Mouse (Mus musculus) embryonic facial prominence, embryonic 12.5 days (tissue): ENCODE results near the gene D10Wsu102e. TPM values are rescaled to one million over a fixed set of nuclear protein-coding genes. Genes with fewer than 3 reads are reported as not detected.
"Not testable (repeated sequence)": the region's sequence is repeated elsewhere in the genome, so short reads cannot be mapped to it uniquely, and the experiment has no call there.

Experiments used
- ATAC-seq: fragments of 200-750 bp; cut with Nextera tagmentation; 2 replicates; pipeline ENCODE4 v1.8.0; 2017; ENCODE audit not compliant: insufficient number of reproducible peaks, insufficient read depth, low FRiP score, low TSS enrichment
- H3K27ac ChIP-seq: fragments of 300-500 bp; sonication (generic); 2 replicates; pipeline ENCODE4 v1.5.1; 2016; ENCODE audit warnings: mild to moderate bottlenecking
- H3K27me3 ChIP-seq: fragments of 300-500 bp; sonication (generic); 2 replicates; pipeline ENCODE4 v1.6.1; 2016; ENCODE audit warnings: mild to moderate bottlenecking, moderate library complexity
- H3K36me3 ChIP-seq: fragments of 300-500 bp; sonication (generic); 2 replicates; pipeline ENCODE4 v1.6.1; 2016; ENCODE audit warnings: mild to moderate bottlenecking
- H3K4me1 ChIP-seq: fragments of 300-500 bp; sonication (generic); 2 replicates; pipeline ENCODE4 v1.6.1; 2016
- H3K4me2 ChIP-seq: fragments of 300-500 bp; sonication (generic); replicated peaks from 2 replicates; pipeline ENCODE4 v1.6.1; 2016; ENCODE audit warnings: mild to moderate bottlenecking, moderate library complexity
- H3K4me3 ChIP-seq: fragments of 300-500 bp; sonication (generic); 2 replicates; pipeline ENCODE4 v1.5.1; 2016; ENCODE audit warnings: mild to moderate bottlenecking
- H3K9ac ChIP-seq: fragments of 300-500 bp; sonication (generic); 2 replicates; pipeline ENCODE4 v1.6.1; 2016; ENCODE audit warnings: mild to moderate bottlenecking, moderate library complexity
- H3K9me3 ChIP-seq: fragments of 300-500 bp; sonication (generic); 2 replicates; pipeline ENCODE4 v1.6.1; 2016; ENCODE audit warnings: mild to moderate bottlenecking, moderate library complexity
- WGBS: fragments of 180-500 bp; shearing (Covaris S2); methylation state at CpG from one replicate; pipeline ENCODE4 v1.1.7; 2016; 5-methylcytosine and 5-hydroxymethylcytosine counted together
- polyA plus RNA-seq: library from polyadenylated mRNA; unstranded; fragments of >200 nt; fragmentation: Nextera tagmentation; extraction: Ambion mirVana; gene quantifications from 2 replicates; pipeline ENCODE4 v1.2.1, GENCODE M21; 2016

D10Wsu102e gene
- polyA plus RNA-seq, 1 experiment from 2014 or later, result 0.96 TPM

GRCm38 (mm10) chr10:83520990-83521389 lies 161.0 kb downstream of the D10Wsu102e start:
- H3K4me3 ChIP-seq, result no peak overlapping the region
- no peaks in the 10 kb centered on the region for H3K36me3 ChIP-seq
- H3K4me2 ChIP-seq, result no peak overlapping the region
- WGBS, result 85% methylated on average over 4 of the region's 4 CpGs
- no peak for ATAC-seq
- H3K9me3 ChIP-seq, result no peaks in the 10 kb centered on the region
- H3K9ac ChIP-seq, result no peak overlapping the region
- no peaks in the 10 kb centered on the region for H3K27me3 ChIP-seq
- no peaks in the 10 kb centered on the region for H3K4me1 ChIP-seq
- no peak overlapping the region for H3K27ac ChIP-seq

- not testable (repeated sequence) for H3K4me3 ChIP-seq, H3K4me1 ChIP-seq, H3K9ac ChIP-seq, H3K36me3 ChIP-seq, H3K4me2 ChIP-seq, H3K27ac ChIP-seq, H3K9me3 ChIP-seq, ATAC-seq, H3K27me3 ChIP-seq
These were observed 164.2 kb downstream of the D10Wsu102e start for GRCm38 (mm10) chr10:83524238-83524637.

GRCm38 (mm10) chr10:83530384-83530967 lies 170.5 kb downstream of the D10Wsu102e start:
- Histone ChIP-seq H3K36me3 (no peaks in the 10 kb centered on the region), H3K27ac (no peak overlapping the region), H3K4me3 (no peak overlapping the region), H3K9me3 (no peaks in the 10 kb centered on the region), H3K9ac (no peak overlapping the region), H3K27me3 (0 out of 2 replicates have a peak, but pooled peaks cover 2% of the 10 kb centered on the region), H3K4me1 (0 out of 2 replicates have a peak, but pooled peaks cover 4% of the 10 kb centered on the region), H3K4me2 (no peak overlapping the region)
- 84% methylated on average over 6 of the region's 6 CpGs for WGBS
- no peak for ATAC-seq

GRCm38 (mm10) chr10:83533258-83533909 lies 173.4 kb downstream of the D10Wsu102e start:
- Histone ChIP-seq H3K9ac (peak overlapping the region; percentile 66), H3K4me1 (0 out of 2 replicates have a peak, but pooled peaks cover 4% of the 10 kb centered on the region), H3K4me2 (peak overlapping the region; percentile 98), H3K27me3 (0 out of 2 replicates have a peak, but pooled peaks cover 8% of the 10 kb centered on the region), H3K36me3 (no peaks in the 10 kb centered on the region), H3K9me3 (no peaks in the 10 kb centered on the region), H3K4me3 (peak overlapping the region; percentile 54), H3K27ac (no peak overlapping the region)
- WGBS, result 3% methylated on average over 27 of the region's 27 CpGs
- peak; percentile 35; the same call in 1 of the 2 replicates for ATAC-seq

DNA sequence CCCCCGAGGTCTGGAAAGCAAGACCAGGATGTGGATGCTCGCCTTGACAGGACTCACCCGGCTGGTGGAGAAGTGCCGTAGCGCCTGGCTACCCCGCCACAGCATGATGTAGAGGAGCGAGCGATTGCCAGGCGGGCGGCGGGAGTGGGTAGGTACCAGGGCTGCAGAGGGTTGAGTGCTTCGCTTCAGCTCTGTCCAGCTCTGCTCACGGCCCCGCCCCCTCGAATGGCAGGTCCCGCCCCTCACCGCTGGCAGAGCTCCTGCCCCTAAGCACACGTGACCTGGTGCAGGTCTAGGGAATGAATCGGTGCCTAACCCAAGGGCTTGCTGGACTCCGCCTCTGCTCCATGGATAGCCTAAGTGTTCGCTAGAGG lies 173.9 kb downstream of the D10Wsu102e start, which contains the start of gene Aldh1l2:
TSS of gene Aldh1l2 (minus strand) at position 231 of the 374 bp plus-strand sequence.
- peak; percentile 95 for ATAC-seq
- H3K27ac ChIP-seq, result no peak within 1 kb of the TSS
- H3K36me3 ChIP-seq, result no peaks in the 10 kb centered on the region
- under 1% methylated on average over 21 of the region's 21 CpGs for WGBS
- H3K9ac ChIP-seq, result peak within 1 kb of the TSS; percentile 66
- H3K9me3 ChIP-seq, result no peaks in the 10 kb centered on the region
- H3K4me2 ChIP-seq, result peak within 1 kb of the TSS; percentile 98
- H3K4me1 ChIP-seq, result 0 out of 2 replicates have a peak, but pooled peaks cover 4% of the 10 kb centered on the region
- H3K27me3 ChIP-seq, result 0 out of 2 replicates have a peak, but pooled peaks cover 8% of the 10 kb centered on the region
- H3K4me3 ChIP-seq, result peak within 1 kb of the TSS; percentile 54

GRCm38 (mm10) chr10:83536436-83536835 lies 176.4 kb downstream of the D10Wsu102e start:
- no peak overlapping the region for H3K4me3 ChIP-seq
- 0 out of 2 replicates have a peak, but pooled peaks cover 4% of the 10 kb centered on the region for H3K4me1 ChIP-seq
- H3K9ac ChIP-seq, result no peak overlapping the region
- WGBS, result 2% methylated on average over 1 of the region's 1 CpGs
- H3K4me2 ChIP-seq, result no peak overlapping the region
- 0 out of 2 replicates have a peak, but pooled peaks cover 8% of the 10 kb centered on the region for H3K27me3 ChIP-seq
- no peak for ATAC-seq
- H3K9me3 ChIP-seq, result no peaks in the 10 kb centered on the region
- H3K36me3 ChIP-seq, result no peaks in the 10 kb centered on the region
- H3K27ac ChIP-seq, result no peak overlapping the region

Other genes with a start within 250 kb of the D10Wsu102e start
- gene Slc41a2, start 22.3 kb upstream of the D10Wsu102e start, polyA plus RNA-seq, result 1.3 and 1.6 TPM in 2 replicates
- gene Aldh1l2, start 173.9 kb downstream of the D10Wsu102e start, polyA plus RNA-seq, result 2.8 and 3.0 TPM in 2 replicates
- gene Washc4, start 183.5 kb downstream of the D10Wsu102e start, polyA plus RNA-seq, result 37.2 and 37.8 TPM in 2 replicates